ENCODE assay signal across 8 mouse cellular contexts in the genomic region with DNA sequence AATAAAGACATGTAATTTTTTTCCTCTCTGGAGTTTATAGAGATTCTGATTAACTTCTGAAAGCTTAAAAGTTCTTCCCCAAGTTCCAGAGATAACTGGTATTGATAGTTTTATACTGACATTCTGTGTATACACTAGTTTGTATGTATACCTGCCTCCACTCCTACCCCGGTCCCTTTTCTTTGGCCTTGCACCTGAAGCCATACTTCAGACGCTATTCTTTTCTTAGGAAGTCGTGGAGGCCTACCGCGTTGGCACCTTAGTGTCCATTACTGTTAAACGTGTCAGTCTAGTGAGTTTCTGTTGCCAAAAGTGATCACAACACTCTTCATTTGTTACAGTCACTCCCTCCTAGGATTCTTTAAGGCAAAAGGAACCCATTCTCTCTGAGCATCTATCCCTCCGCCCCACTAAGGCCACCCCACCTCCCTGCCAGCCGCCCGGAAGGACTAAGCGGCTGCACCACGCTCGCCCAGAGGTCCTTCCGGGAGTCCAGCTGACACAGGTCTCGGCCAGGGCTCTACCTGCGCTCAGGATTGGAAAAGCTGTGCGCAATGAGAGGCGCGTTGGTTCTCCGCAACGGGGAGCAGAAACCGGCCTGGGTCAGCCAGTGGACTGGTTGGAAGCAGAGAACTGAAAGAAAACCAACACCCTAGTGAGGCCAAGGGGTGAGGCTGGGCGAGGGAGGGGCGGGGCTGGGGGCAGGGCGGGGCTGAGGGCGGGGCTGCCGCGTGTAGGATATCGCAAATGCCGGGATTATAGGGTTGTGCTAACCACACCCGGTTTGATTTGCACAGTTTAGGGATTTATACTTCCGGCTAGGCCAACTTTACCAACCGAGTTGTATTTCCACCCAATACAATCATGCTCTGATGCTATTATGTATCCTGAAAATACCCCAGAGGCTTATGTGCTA. TPM values are rescaled to one million over a fixed set of nuclear protein-coding genes. Genes with fewer than 3 reads are reported as not detected.
DNase-seq lines count a peak whose midpoint lies in the region; ATAC-seq lines count a peak whose summit lies in the region.

A gene (minus strand): TSS at position 672 of the 916 bp plus-strand sequence.

- peak; percentile 74 for ATAC-seq in embryonic facial prominence, embryonic 12.5 days (ENCODE audit: insufficient number of reproducible peaks, insufficient read depth, low FRiP score, low TSS enrichment)
- peak; percentile 89 for ATAC-seq in limb, embryonic 13.5 days (ENCODE audit: low FRiP score, low read depth)
- peak; percentile 94 for ATAC-seq in midbrain, embryonic 15.5 days (replicated peaks)

- WGBS in embryonic facial prominence, embryonic 12.5 days: 8% methylated on average over 32 of the region's 32 CpGs
- WGBS in limb, embryonic 13.5 days: 7% methylated on average over 32 of the region's 32 CpGs
- 6% methylated on average over 32 of the region's 32 CpGs for WGBS in midbrain, embryonic 15.5 days

- H3K27ac ChIP-seq in embryonic facial prominence, embryonic 12.5 days: peak within 1 kb of the TSS; percentile 67
- H3K27ac ChIP-seq in limb, embryonic 13.5 days: peak within 1 kb of the TSS; percentile 79
- H3K27ac ChIP-seq in midbrain, embryonic 15.5 days: peak within 1 kb of the TSS; percentile 60; the same call in 1 of the 2 replicates

- H3K9me3 ChIP-seq in embryonic facial prominence, embryonic 12.5 days: no peaks in the 10 kb centered on the region
- H3K9me3 ChIP-seq in limb, embryonic 13.5 days: no peaks in the 10 kb centered on the region
- no peaks in the 10 kb centered on the region for H3K9me3 ChIP-seq in midbrain, embryonic 15.5 days

- peaks cover 5% of the 10 kb centered on the region for H3K4me1 ChIP-seq in embryonic facial prominence, embryonic 12.5 days
- 0 out of 2 replicates have a peak, but pooled peaks cover 5% of the 10 kb centered on the region for H3K4me1 ChIP-seq in limb, embryonic 13.5 days
- peaks cover 4% of the 10 kb centered on the region; the same call in 1 of the 2 replicates for H3K4me1 ChIP-seq in midbrain, embryonic 15.5 days

- H3K27me3 ChIP-seq in embryonic facial prominence, embryonic 12.5 days: no peaks in the 10 kb centered on the region
- no peaks in the 10 kb centered on the region for H3K27me3 ChIP-seq in limb, embryonic 13.5 days
- H3K27me3 ChIP-seq in midbrain, embryonic 15.5 days (replicated peaks): no peaks in the 10 kb centered on the region

- H3K4me2 ChIP-seq in embryonic facial prominence, embryonic 12.5 days (replicated peaks): peak within 1 kb of the TSS; percentile 61
- H3K4me2 ChIP-seq in limb, embryonic 13.5 days (replicated peaks): peak within 1 kb of the TSS; percentile 77
- H3K4me2 ChIP-seq in midbrain, embryonic 15.5 days: peak within 1 kb of the TSS; percentile 64

- DNase-seq in 416B (ENCODE audit: low read depth): peak; percentile 92
- peak; percentile 76 to 81 for DNase-seq in adrenal gland, postnatal 36 days
- peak; percentile 82 to 88 for DNase-seq in heart, adult 18-20 months
- peak; percentile 84 for DNase-seq in kidney, adult 18-20 months
- peak; percentile 55 to 71 for DNase-seq in spleen, adult 18-20 months

- H3K36me3 ChIP-seq in embryonic facial prominence, embryonic 12.5 days: no peaks in the 10 kb centered on the region
- no peaks in the 10 kb centered on the region for H3K36me3 ChIP-seq in limb, embryonic 13.5 days
- no peaks in the 10 kb centered on the region for H3K36me3 ChIP-seq in midbrain, embryonic 15.5 days (replicated peaks)

- peak within 1 kb of the TSS; percentile 63 for H3K9ac ChIP-seq in embryonic facial prominence, embryonic 12.5 days
- peak within 1 kb of the TSS; percentile 69 for H3K9ac ChIP-seq in limb, embryonic 13.5 days
- H3K9ac ChIP-seq in midbrain, embryonic 15.5 days: peak within 1 kb of the TSS; percentile 41

- H3K4me3 ChIP-seq in embryonic facial prominence, embryonic 12.5 days: peak within 1 kb of the TSS; percentile 49
- peak within 1 kb of the TSS; percentile 56 for H3K4me3 ChIP-seq in limb, embryonic 13.5 days
- peak within 1 kb of the TSS; percentile 47 for H3K4me3 ChIP-seq in midbrain, embryonic 15.5 days

RNA-seq across cellular contexts. Expression of the gene that starts here (rescaled TPM):
- 10 to 100 TPM; 18.2 to 21.6 TPM for total RNA-seq in adrenal gland, postnatal 36 days (2021)
- polyA plus RNA-seq in embryonic facial prominence, embryonic 12.5 days (2016; fragmentation: Nextera tagmentation; extraction: Ambion mirVana): 3.5 and 5.7 TPM in 2 replicates
- 10 to 100 TPM; 10.4 to 11.6 TPM for total RNA-seq in heart, adult 18-20 months (2021)
- polyA plus RNA-seq in limb, embryonic 13.5 days (2015; fragmentation: Nextera tagmentation; extraction: Ambion mirVana): 3.5 and 5.7 TPM in 2 replicates
- 2.0 and 2.6 TPM in 2 replicates for polyA plus RNA-seq in midbrain, embryonic 15.5 days (2015; fragmentation: Nextera tagmentation; extraction: Ambion mirVana)

Comparison
In these comparisons a context has a peak if more than half of its experiments do, and no peak if none do; other contexts are left out.
1. Peak in every context shown above with its lines: DNase-seq, ATAC-seq, H3K4me3 ChIP-seq and H3K27ac ChIP-seq.